Mouse (Mus musculus): ENCODE measurements around the gene Stx8.

The Stx8 gene

DNA sequence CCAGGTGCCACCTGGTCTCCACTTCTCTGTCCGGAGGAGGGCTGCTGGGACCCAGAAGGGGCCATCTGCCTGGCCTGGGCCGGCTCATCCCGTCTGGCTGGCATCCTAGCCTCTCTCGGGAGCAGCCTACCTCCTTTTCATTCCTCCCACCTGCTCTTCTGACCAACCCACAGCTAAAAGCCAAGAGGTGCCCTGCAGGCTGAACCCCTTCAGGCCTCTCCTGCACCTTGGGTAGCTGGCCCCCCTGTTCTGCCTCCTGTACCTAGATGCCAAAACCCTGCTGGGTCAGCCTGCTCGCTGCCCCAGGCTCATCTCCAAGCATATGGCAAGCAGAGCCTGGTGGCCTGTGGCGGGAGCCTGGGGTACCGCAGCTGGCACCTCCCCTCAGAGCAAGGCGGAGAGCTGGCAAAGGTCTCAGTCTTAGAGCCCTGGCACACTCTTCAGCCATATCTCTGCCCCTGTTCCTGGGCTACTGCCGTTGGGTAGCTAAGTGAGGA, 267.5 kb downstream of the Stx8 start:
- DNase-seq: no peak

DNA sequence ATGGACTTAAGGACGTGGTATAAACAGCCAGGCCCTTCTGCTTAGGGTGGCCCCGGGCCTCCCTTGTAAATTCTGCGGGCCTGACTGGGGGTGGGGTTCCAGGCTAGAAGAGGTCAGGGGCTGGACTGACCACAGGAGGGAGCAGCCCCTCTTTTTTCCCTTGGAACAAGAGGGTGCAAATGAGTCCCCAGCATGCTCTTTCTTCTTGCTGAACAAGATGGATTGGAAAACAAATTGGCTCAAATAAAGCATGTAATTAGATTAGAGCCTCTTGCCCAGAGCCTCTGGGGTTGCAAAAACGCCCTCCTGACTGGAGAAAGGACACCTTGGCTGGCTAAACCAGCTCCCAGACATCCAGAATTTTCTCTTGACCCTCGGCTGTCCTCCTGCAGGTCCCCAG, 273.8 kb downstream of the Stx8 start:
- DNase-seq: no peak

DNA sequence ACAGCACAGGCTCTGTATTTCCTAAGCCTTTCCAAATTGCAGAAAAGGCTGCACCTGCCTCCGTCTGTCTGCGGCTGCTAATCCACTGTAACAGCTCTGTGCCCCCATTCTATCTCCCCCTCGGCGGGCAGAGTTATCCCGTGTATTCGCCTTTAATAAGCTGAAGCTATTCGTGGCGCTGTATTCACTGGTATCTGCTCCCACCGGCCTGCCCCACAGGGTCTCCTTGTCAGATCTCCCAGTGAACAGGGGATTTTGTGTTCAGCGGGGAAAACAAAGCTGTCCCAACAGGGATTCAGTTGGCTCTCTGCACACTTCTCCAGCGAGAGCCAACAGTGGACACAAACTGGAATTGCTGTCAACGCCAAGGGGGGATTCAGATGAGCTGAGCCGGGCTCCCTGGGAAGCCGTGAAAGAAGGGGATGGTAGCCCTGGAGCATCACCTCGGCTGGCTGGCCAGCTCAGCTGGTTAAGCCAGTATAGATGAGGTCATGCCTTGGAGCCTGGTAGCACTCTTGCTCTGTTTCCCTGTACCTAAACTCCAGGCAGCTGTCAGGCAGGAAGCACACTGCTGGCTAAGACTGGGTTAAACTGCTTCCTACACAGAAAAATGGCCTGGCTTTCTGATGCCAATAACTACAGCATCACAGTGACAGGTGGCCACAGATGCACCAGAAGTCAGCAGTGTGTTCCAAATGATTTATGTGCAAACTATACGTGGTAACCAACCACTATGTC, 278.4 kb downstream of the Stx8 start:
- no peak for DNase-seq

DNA sequence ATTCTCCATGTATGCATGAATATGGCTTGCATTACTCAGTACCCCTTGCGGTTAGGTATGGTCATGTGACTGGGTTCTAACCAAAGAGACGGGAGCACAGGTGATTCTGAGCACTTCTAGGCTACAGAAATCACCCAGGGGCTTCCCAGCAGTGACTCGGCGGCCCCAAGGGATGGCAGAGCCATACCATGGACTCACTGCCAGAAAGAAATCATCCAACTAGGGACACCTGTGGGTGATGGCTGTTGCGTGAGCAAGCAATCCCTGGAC, 278.9 kb downstream of the Stx8 start:
- DNase-seq: no peak

DNA sequence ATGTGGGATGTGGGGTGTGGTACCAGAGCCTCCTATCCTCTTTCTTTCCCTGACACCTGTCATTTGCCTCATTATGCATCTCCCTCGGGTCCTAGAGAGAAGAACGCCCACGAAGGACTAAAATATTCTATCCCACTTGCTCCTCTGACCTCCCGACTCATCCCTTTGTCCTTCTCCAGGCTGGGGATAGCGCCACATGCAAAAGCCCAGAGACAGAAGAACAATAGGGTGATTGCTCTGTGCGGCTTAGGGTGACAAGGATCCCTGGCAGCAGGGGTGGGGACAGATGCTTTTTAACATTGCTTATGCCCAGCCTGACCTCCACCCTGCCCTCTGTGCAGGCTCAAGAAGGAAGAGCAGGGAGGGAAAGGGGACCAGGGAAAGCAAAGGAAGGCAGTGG, 281.9 kb downstream of the Stx8 start:
- DNase-seq: no peak

DNA sequence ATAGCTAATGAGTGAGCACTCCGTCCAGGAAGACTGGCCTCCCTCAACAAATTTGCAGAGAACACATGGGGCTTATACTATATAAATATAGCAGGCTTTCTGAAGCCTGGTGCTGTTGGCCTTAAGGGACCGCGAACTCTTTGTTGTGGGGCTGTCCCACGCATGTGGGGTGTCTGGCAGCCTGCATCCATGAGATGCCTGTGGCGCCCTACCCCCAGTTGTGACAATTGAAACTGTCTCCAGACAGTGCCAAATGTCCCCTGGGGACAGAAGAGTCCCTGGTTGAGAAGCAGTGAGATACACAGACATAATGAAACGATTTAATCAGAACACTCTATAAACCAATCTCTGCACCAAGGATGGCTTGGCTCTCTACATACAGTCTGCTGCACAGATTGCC, 284.1 kb downstream of the Stx8 start:
- no peak for DNase-seq

DNA sequence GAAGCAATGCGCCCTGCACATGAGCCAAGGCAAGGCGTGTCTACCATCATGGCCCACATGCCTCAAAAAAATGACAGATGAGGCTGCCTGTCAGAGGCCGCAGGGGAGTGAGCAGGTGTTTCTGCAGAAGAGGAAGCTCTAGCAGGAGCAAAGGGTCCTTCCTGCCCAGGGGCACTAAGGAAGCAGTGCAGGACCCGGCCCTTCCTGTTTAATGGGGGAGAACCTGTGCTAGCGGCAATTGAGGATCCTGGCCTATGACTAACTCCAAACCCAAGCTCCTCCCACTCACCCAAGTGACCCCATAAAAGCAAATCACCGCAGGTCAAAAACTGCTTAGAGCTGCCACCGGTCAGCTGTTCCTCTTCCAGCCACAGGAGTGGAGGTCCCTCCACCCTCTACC, 287.5 kb downstream of the Stx8 start:
- peak; percentile 29 to 40 for DNase-seq
